In the genomic region with DNA sequence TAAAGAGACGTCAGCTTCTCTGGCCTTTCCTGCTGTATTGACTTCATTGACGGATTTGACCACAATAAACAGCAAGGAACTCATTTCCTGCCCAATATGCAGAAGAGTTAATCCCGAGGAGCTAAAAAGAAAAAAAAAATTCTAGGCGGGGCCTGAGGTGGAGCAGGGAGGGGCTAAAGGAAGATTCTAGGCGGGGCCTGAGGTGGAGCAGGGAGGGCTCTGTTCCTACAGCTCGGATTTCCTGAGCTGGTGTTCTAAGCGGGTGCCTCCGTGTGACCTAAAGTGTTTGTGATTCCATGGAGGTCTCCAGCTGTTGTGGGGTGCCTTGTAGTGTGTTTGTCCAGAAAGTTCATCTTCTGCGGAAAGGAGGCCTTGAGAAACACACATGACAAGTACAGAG, we compare ENCODE assay signal across 21 mouse cellular contexts. TPM values are rescaled to one million over a fixed set of nuclear protein-coding genes. Genes with fewer than 3 reads are reported as not detected.
DNase-seq lines count a peak whose midpoint lies in the region; ATAC-seq and TF ChIP-seq lines count a peak whose summit lies in the region.
"Had no signal": no experiment of that assay in that cellular context is flagged by ENCODE, and none has a peak within 500 bp of the region (broad histone marks: within the 10 kb centered on the region; RNA-seq: fewer than 3 reads in every experiment).

No protein-coding gene starts in this region.

- peaks cover 22% of the 10 kb centered on the region for H3K4me1 ChIP-seq in heart, embryonic 10.5 days
- no peaks in the 10 kb centered on the region for H3K4me1 ChIP-seq in limb, embryonic 11.5 days (ENCODE audit: control insufficient read depth, insufficient read depth, low read length)
- peaks cover 6% of the 10 kb centered on the region for H3K4me1 ChIP-seq in limb, embryonic 10.5 days
- H3K4me1 ChIP-seq in stomach, postnatal 0 days (replicated peaks; ENCODE audit: control insufficient read depth, insufficient read depth): no peaks in the 10 kb centered on the region
- H3K4me1 ChIP-seq: embryonic facial prominence, embryonic 15.5 days; limb, embryonic 15.5 days had no signal

- no peak for ATAC-seq in limb, embryonic 11.5 days (ENCODE audit: insufficient number of reproducible peaks, low FRiP score, low TSS enrichment, low read depth)
- 0 out of 2 replicates have a peak, but pooled peaks have one; percentile 49 for ATAC-seq in stomach, postnatal 0 days (ENCODE audit: low FRiP score, low TSS enrichment)

- no peak overlapping the region for H3K9ac ChIP-seq in limb, embryonic 11.5 days (ENCODE audit: low read length)
- no peak overlapping the region for H3K9ac ChIP-seq in stomach, postnatal 0 days (ENCODE audit: low read length)
- H3K9ac ChIP-seq: embryonic facial prominence, embryonic 15.5 days; limb, embryonic 15.5 days; neural tube, embryonic 13.5 days had no signal

- no peak overlapping the region for H3K4me2 ChIP-seq in limb, embryonic 11.5 days (ENCODE audit: low read depth, severe bottlenecking)
- 0 out of 2 replicates have a peak overlapping the region, but pooled peaks have one; percentile 14 for H3K4me2 ChIP-seq in stomach, postnatal 0 days (replicated peaks; ENCODE audit: low read depth)
- H3K4me2 ChIP-seq: embryonic facial prominence, embryonic 15.5 days; limb, embryonic 15.5 days; neural tube, embryonic 13.5 days had no signal

- 0 out of 2 replicates have a peak overlapping the region, but pooled peaks have one; percentile 5 for H3K27ac ChIP-seq in heart, embryonic 10.5 days
- H3K27ac ChIP-seq in limb, embryonic 11.5 days (replicated peaks; ENCODE audit: low read depth, low read length): no peak overlapping the region
- H3K27ac ChIP-seq in limb, embryonic 10.5 days: no peak overlapping the region; the same call in 1 of the 2 replicates
- no peak overlapping the region for H3K27ac ChIP-seq in stomach, postnatal 0 days (replicated peaks)
- H3K27ac ChIP-seq: embryonic facial prominence, embryonic 15.5 days; forebrain, embryonic 10.5 days; gastrocnemius, adult 2 months; limb, embryonic 15.5 days; neural tube, embryonic 13.5 days had no signal

- no peaks in the 10 kb centered on the region for H3K9me3 ChIP-seq in heart, embryonic 10.5 days
- H3K9me3 ChIP-seq in limb, embryonic 11.5 days (ENCODE audit: control insufficient read depth, low read length): no peaks in the 10 kb centered on the region
- no peaks in the 10 kb centered on the region for H3K9me3 ChIP-seq in limb, embryonic 10.5 days (replicated peaks)
- no peaks in the 10 kb centered on the region for H3K9me3 ChIP-seq in stomach, postnatal 0 days (ENCODE audit: control insufficient read depth, low read length)
- H3K9me3 ChIP-seq: embryonic facial prominence, embryonic 15.5 days; forebrain, embryonic 10.5 days; limb, embryonic 15.5 days; neural tube, embryonic 13.5 days had no signal

- H3K36me3 ChIP-seq in heart, embryonic 10.5 days: no peaks in the 10 kb centered on the region
- H3K36me3 ChIP-seq in limb, embryonic 11.5 days (ENCODE audit: control insufficient read depth, insufficient read depth, low read length): no peaks in the 10 kb centered on the region
- no peaks in the 10 kb centered on the region for H3K36me3 ChIP-seq in limb, embryonic 10.5 days
- H3K36me3 ChIP-seq in stomach, postnatal 0 days (ENCODE audit: control insufficient read depth, insufficient read depth, low read length): no peaks in the 10 kb centered on the region
- H3K36me3 ChIP-seq: embryonic facial prominence, embryonic 15.5 days; forebrain, embryonic 10.5 days; limb, embryonic 15.5 days; neural tube, embryonic 13.5 days had no signal

- TF ChIP-seq EP300 in stomach, postnatal 0 days (optimal IDR thresholded peaks at IDR 0.05): no peak

- intact Hi-C loops in gastrocnemius, postnatal 36 days (cut with DNase I): no loop called here

- no peak for DNase-seq in heart, embryonic 10.5 days (ENCODE audit: low spot score)
- DNase-seq in heart, adult 8-10 months (ENCODE audit: low spot score): no peak
- peak; percentile 26 for DNase-seq in limb, embryonic 11.5 days (ENCODE audit: low spot score)
- DNase-seq in limb, embryonic 10.5 days (ENCODE audit: low spot score): no peak
- DNase-seq in thymus, postnatal 0 days (ENCODE audit: low spot score): peak; percentile 19
- no peak for DNase-seq in thymus, adult 18-20 months
- peak; percentile 19 for DNase-seq in stomach, postnatal 0 days (ENCODE audit: low spot score)
- no peak for DNase-seq in gastrocnemius, postnatal 36 days
- DNase-seq: adrenal gland, postnatal 36 days; cerebellum, adult 8-10 months; gastrocnemius, adult 2 months; heart, adult 18-20 months; kidney, postnatal 36 days; thymus, postnatal 14 days had no signal

- no peak overlapping the region for H3K4me3 ChIP-seq in heart, embryonic 10.5 days
- H3K4me3 ChIP-seq in limb, embryonic 11.5 days (ENCODE audit: low read depth, low read length): no peak overlapping the region
- H3K4me3 ChIP-seq in limb, embryonic 10.5 days: no peak overlapping the region
- H3K4me3 ChIP-seq in stomach, postnatal 0 days (ENCODE audit: low read depth, low read length): no peak overlapping the region
- H3K4me3 ChIP-seq: embryonic facial prominence, embryonic 15.5 days; forebrain, embryonic 10.5 days; gastrocnemius, adult 2 months; limb, embryonic 15.5 days; neural tube, embryonic 13.5 days had no signal

- 25% methylated on average over 9 of the region's 9 CpGs for WGBS in heart, embryonic 10.5 days
- WGBS in limb, embryonic 11.5 days: 12% methylated on average over 9 of the region's 9 CpGs
- whole genome bisulfite sequencing in limb, embryonic 10.5 days: 17% methylated on average over 9 of the region's 9 CpGs
- WGBS in stomach, postnatal 0 days: 11% methylated on average over 9 of the region's 9 CpGs

- H3K27me3 ChIP-seq in heart, embryonic 10.5 days (ENCODE audit: insufficient read depth, poor library complexity, severe bottlenecking): no peaks in the 10 kb centered on the region
- no peaks in the 10 kb centered on the region for H3K27me3 ChIP-seq in limb, embryonic 11.5 days (ENCODE audit: control insufficient read depth, insufficient read depth, low read length)
- no peaks in the 10 kb centered on the region for H3K27me3 ChIP-seq in limb, embryonic 10.5 days (ENCODE audit: low read depth, poor library complexity, severe bottlenecking)
- H3K27me3 ChIP-seq in stomach, postnatal 0 days (ENCODE audit: control insufficient read depth, insufficient read depth, low read length): no peaks in the 10 kb centered on the region
- H3K27me3 ChIP-seq: embryonic facial prominence, embryonic 15.5 days; limb, embryonic 15.5 days; neural tube, embryonic 13.5 days had no signal

- TF ChIP-seq CTCF in stomach, postnatal 0 days (IDR thresholded peaks at IDR 0.05; ENCODE audit: low read depth): no peak

RNA-seq across cellular contexts. Expression of gene Fstl4, which starts 25.2 kb away (rescaled TPM):
- polyA plus RNA-seq in heart, embryonic 10.5 days (2016; fragmentation: Nextera tagmentation; extraction: Ambion mirVana): 7.3 and 15.0 TPM in 2 replicates
- 1 to 10 TPM; 3.0 to 9.4 (median 4.3) TPM for total RNA-seq in heart, adult 8-10 months (2022)
- 0.10 and 0.49 TPM in 2 replicates for polyA plus RNA-seq in limb, embryonic 11.5 days (2014; fragmentation: Nextera tagmentation; extraction: Ambion mirVana)
- polyA plus RNA-seq in limb, embryonic 10.5 days (2016; fragmentation: Nextera tagmentation; extraction: Ambion mirVana): 0.13 TPM in 1 of 2 replicates, not detected in the other
- 1.2 and 1.9 TPM in 2 replicates for polyA plus RNA-seq in thymus, postnatal 0 days (2015; fragmentation: Nextera tagmentation; extraction: Ambion mirVana)
- 1.1 TPM in 2 replicates for polyA plus RNA-seq in stomach, postnatal 0 days (2015; fragmentation: Nextera tagmentation; extraction: Ambion mirVana)
- total RNA-seq in gastrocnemius, postnatal 36 days (2021): not detected
- total RNA-seq: common myeloid progenitor, adult 5-6 weeks; gastrocnemius, adult 2 months; hematopoietic stem cell, adult 5-6 weeks; megakaryocyte-erythroid progenitor cell, adult 5-6 weeks had no signal

Comparison
In these comparisons a context has a peak if more than half of its experiments do, and no peak if none do; other contexts are left out.
1. DNase-seq: peak in limb, embryonic 11.5 days (single experiment), thymus, postnatal 0 days (single experiment) and stomach, postnatal 0 days (single experiment); none in heart, embryonic 10.5 days (single experiment), heart, adult 8-10 months (single experiment), limb, embryonic 10.5 days (single experiment), thymus, adult 18-20 months (0 of 2) and gastrocnemius, postnatal 36 days (0 of 2).